Comparison of ENCODE assay signal across 8 mouse cellular contexts in the genomic region with DNA sequence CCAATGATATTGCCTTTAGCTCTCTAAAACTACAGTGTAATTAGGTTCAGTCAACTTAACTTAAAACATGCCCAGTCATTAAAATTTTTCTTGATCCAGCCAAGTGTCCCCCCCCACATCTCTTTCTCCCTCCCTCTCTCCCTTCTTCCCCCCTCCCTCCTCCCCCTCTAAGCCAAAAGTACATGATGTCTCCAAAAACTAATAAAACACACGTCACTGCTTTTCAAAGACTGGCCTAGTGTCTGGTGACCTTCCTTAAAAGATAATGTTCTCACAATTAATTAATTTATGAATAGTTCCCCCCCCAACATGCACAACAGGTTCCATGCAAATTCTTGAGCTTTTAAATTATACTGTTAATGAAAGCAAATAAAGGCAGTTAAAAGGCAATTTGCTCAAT.
"Had no signal": no experiment of that assay in that cellular context is flagged by ENCODE, and none has a peak within 500 bp of the region (broad histone marks: within the 10 kb centered on the region; RNA-seq: fewer than 3 reads in every experiment).

No protein-coding gene starts in this region.

- ATAC-seq: midbrain, embryonic 13.5 days had no signal

- H3K4me2 ChIP-seq: limb, embryonic 13.5 days; lung, embryonic 14.5 days; midbrain, embryonic 13.5 days had no signal

- H3K4me3 ChIP-seq: limb, embryonic 13.5 days; midbrain, embryonic 13.5 days had no signal

- H3K9ac ChIP-seq: limb, embryonic 13.5 days; liver, embryonic 14.5 days; lung, embryonic 14.5 days; midbrain, embryonic 13.5 days had no signal

- H3K36me3 ChIP-seq: limb, embryonic 13.5 days; midbrain, embryonic 13.5 days had no signal

- H3K27me3 ChIP-seq: midbrain, embryonic 13.5 days had no signal

- DNase-seq: left cerebral cortex, postnatal 4 days; lung, embryonic 14.5 days; right cerebral cortex, postnatal 14 days; thymus, postnatal 36 days had no signal

- H3K27ac ChIP-seq: limb, embryonic 13.5 days; liver, embryonic 14.5 days; macrophage; midbrain, embryonic 13.5 days had no signal

- H3K9me3 ChIP-seq: limb, embryonic 13.5 days; midbrain, embryonic 13.5 days had no signal
